In genomic region chr10:128493319-128493694, GRCm38 (mm10) we compare ENCODE assay signal across 8 mouse cellular contexts. TPM values are rescaled to one million over a fixed set of nuclear protein-coding genes. Genes with fewer than 3 reads are reported as not detected.
DNase-seq lines count a peak whose midpoint lies in the region; ATAC-seq and TF ChIP-seq lines count a peak whose summit lies in the region.

No protein-coding gene starts in this region.

- H3K4me1 ChIP-seq in cortical plate, adult 2 months (ENCODE audit: control insufficient read depth, insufficient read depth, low read length) = peaks cover 2% of the 10 kb centered on the region
- peaks cover 35% of the 10 kb centered on the region for H3K4me1 ChIP-seq in hindbrain, embryonic 12.5 days
- peaks cover 23% of the 10 kb centered on the region for H3K4me1 ChIP-seq in midbrain, embryonic 11.5 days (ENCODE audit: control insufficient read depth, insufficient read depth, low read length)

- ATAC-seq in hindbrain, embryonic 12.5 days (ENCODE audit: low FRiP score) = peak; percentile 55
- ATAC-seq in midbrain, embryonic 11.5 days (ENCODE audit: low FRiP score) = peak; percentile 49

- TF ChIP-seq POLR2A in cortical plate, adult 2 months (IDR thresholded peaks at IDR 0.05; ENCODE audit: extremely low read depth, insufficient read depth, low read length) = no peak

- intact Hi-C loops in left cerebral cortex, postnatal 4 days (cut with DNase I) = no loop called here
- intact Hi-C loops in left cerebral cortex, postnatal 36 days (cut with DNase I) = loop anchor here (5.0 kb wide), 2 partner anchors 36 to 54 kb away; partner anchors contain the start of genes Rpl41, Smarcc2 and Zc3h10

- DNase-seq in left cerebral cortex, postnatal 4 days = peak; percentile 48
- no peak for DNase-seq in left cerebral cortex, postnatal 36 days (ENCODE audit: low spot score in 2 of 2)
- DNase-seq in midbrain, embryonic 11.5 days (ENCODE audit: low spot score, missing footprints) = no peak
- no peak for DNase-seq in ovary, adult 18-20 months (ENCODE audit: low spot score)
- DNase-seq in urinary bladder, postnatal 25 days (ENCODE audit: low spot score) = no peak
- no peak for DNase-seq in testis, postnatal 10 days (ENCODE audit: low spot score)

- peak overlapping the region; percentile 76 for H3K4me3 ChIP-seq in cortical plate, adult 2 months (ENCODE audit: insufficient read depth, low read length)
- H3K4me3 ChIP-seq in hindbrain, embryonic 12.5 days = peak overlapping the region; percentile 75
- peak overlapping the region; percentile 68 for H3K4me3 ChIP-seq in midbrain, embryonic 11.5 days (ENCODE audit: low read depth, low read length)

- H3K9ac ChIP-seq in hindbrain, embryonic 12.5 days = peak overlapping the region; percentile 83
- peak overlapping the region; percentile 90 for H3K9ac ChIP-seq in midbrain, embryonic 11.5 days (ENCODE audit: low read length)

- no peaks in the 10 kb centered on the region for H3K9me3 ChIP-seq in hindbrain, embryonic 12.5 days (replicated peaks)
- H3K9me3 ChIP-seq in midbrain, embryonic 11.5 days (ENCODE audit: control insufficient read depth, low read length) = no peaks in the 10 kb centered on the region

- H3K27me3 ChIP-seq in hindbrain, embryonic 12.5 days = no peaks in the 10 kb centered on the region
- H3K27me3 ChIP-seq in midbrain, embryonic 11.5 days (ENCODE audit: control insufficient read depth, insufficient read depth, low read length) = no peaks in the 10 kb centered on the region

- under 1% methylated on average over 12 of the region's 12 CpGs for WGBS in hindbrain, embryonic 12.5 days
- WGBS in midbrain, embryonic 11.5 days = 0% methylated on average over 12 of the region's 12 CpGs

- H3K36me3 ChIP-seq in hindbrain, embryonic 12.5 days = peaks cover 37% of the 10 kb centered on the region
- H3K36me3 ChIP-seq in midbrain, embryonic 11.5 days (ENCODE audit: control insufficient read depth, insufficient read depth, low read length) = peaks cover 18% of the 10 kb centered on the region

- H3K27ac ChIP-seq in cortical plate, adult 2 months (ENCODE audit: insufficient read depth, low read length) = peak overlapping the region; percentile 51
- peak overlapping the region; percentile 92 for H3K27ac ChIP-seq in hindbrain, embryonic 12.5 days
- peak overlapping the region; percentile 76 for H3K27ac ChIP-seq in midbrain, embryonic 11.5 days (ENCODE audit: low read depth, low read length)

- no peak for TF ChIP-seq CTCF in cortical plate, adult 2 months (IDR thresholded peaks at IDR 0.05; ENCODE audit: extremely low read depth, insufficient read depth, low read length)

- peak overlapping the region; percentile 66 for H3K4me2 ChIP-seq in hindbrain, embryonic 12.5 days (replicated peaks)
- H3K4me2 ChIP-seq in midbrain, embryonic 11.5 days = peak overlapping the region; percentile 80

RNA-seq across cellular contexts. Expression of gene Myl6, which starts 0.6 kb away (rescaled TPM):
- total RNA-seq in left cerebral cortex, postnatal 4 days (2021) = 100 to 1,000 TPM; 499 to 509 TPM
- 100 to 1,000 TPM; 547 to 629 TPM for total RNA-seq in left cerebral cortex, postnatal 36 days (2021)
- 1,299 and 1,338 TPM in 2 replicates for polyA plus RNA-seq in cortical plate, adult 2 months (2012; rRNA removed)
- polyA plus RNA-seq in hindbrain, embryonic 12.5 days (2016; fragmentation: Nextera tagmentation; extraction: Ambion mirVana) = 836 and 860 TPM in 2 replicates
- polyA plus RNA-seq in midbrain, embryonic 11.5 days (2014; fragmentation: Nextera tagmentation; extraction: Ambion mirVana) = 683 and 746 TPM in 2 replicates

RNA-seq across cellular contexts. Expression of gene Myl6b, which starts 5.2 kb away (rescaled TPM):
- 10 to 100 TPM; 61.7 to 65.2 TPM for total RNA-seq in left cerebral cortex, postnatal 4 days (2021)
- total RNA-seq in left cerebral cortex, postnatal 36 days (2021) = 10 to 100 TPM; 26.3 to 27.0 TPM
- polyA plus RNA-seq in cortical plate, adult 2 months (2012; rRNA removed) = 33.7 and 36.7 TPM in 2 replicates
- polyA plus RNA-seq in hindbrain, embryonic 12.5 days (2016; fragmentation: Nextera tagmentation; extraction: Ambion mirVana) = 2.9 and 3.3 TPM in 2 replicates
- 3.4 and 3.7 TPM in 2 replicates for polyA plus RNA-seq in midbrain, embryonic 11.5 days (2014; fragmentation: Nextera tagmentation; extraction: Ambion mirVana)

RNA-seq across cellular contexts. Expression of gene Esyt1, which starts 32.4 kb away (rescaled TPM):
- 10 to 100 TPM; 13.7 to 16.3 TPM for total RNA-seq in left cerebral cortex, postnatal 4 days (2021)
- 1 to 10 TPM; 8.5 to 9.0 TPM for total RNA-seq in left cerebral cortex, postnatal 36 days (2021)
- polyA plus RNA-seq in cortical plate, adult 2 months (2012; rRNA removed) = 11.6 and 12.0 TPM in 2 replicates
- polyA plus RNA-seq in hindbrain, embryonic 12.5 days (2016; fragmentation: Nextera tagmentation; extraction: Ambion mirVana) = 28.9 and 30.9 TPM in 2 replicates
- 15.6 and 18.1 TPM in 2 replicates for polyA plus RNA-seq in midbrain, embryonic 11.5 days (2014; fragmentation: Nextera tagmentation; extraction: Ambion mirVana)

RNA-seq across cellular contexts. Expression of gene Smarcc2, which starts 34.3 kb away (rescaled TPM):
- total RNA-seq in left cerebral cortex, postnatal 4 days (2021) = 100 to 1,000 TPM; 295 to 311 TPM
- 100 to 1,000 TPM; 238 to 245 TPM for total RNA-seq in left cerebral cortex, postnatal 36 days (2021)
- polyA plus RNA-seq in cortical plate, adult 2 months (2012; rRNA removed) = 209 and 223 TPM in 2 replicates
- polyA plus RNA-seq in hindbrain, embryonic 12.5 days (2016; fragmentation: Nextera tagmentation; extraction: Ambion mirVana) = 195 and 215 TPM in 2 replicates
- 124 and 138 TPM in 2 replicates for polyA plus RNA-seq in midbrain, embryonic 11.5 days (2014; fragmentation: Nextera tagmentation; extraction: Ambion mirVana)

RNA-seq across cellular contexts. Expression of gene Zc3h10, which starts 54.3 kb away (rescaled TPM):
- 10 to 100 TPM; 14.0 to 15.2 TPM for total RNA-seq in left cerebral cortex, postnatal 4 days (2021)
- 10 to 100 TPM; 14.2 to 15.0 TPM for total RNA-seq in left cerebral cortex, postnatal 36 days (2021)
- polyA plus RNA-seq in cortical plate, adult 2 months (2012; rRNA removed) = 11.9 and 12.9 TPM in 2 replicates
- polyA plus RNA-seq in hindbrain, embryonic 12.5 days (2016; fragmentation: Nextera tagmentation; extraction: Ambion mirVana) = 20.8 TPM in 2 replicates
- 16.0 and 19.0 TPM in 2 replicates for polyA plus RNA-seq in midbrain, embryonic 11.5 days (2014; fragmentation: Nextera tagmentation; extraction: Ambion mirVana)
